Mouse (Mus musculus) forebrain, embryonic 14.5 days (tissue): ENCODE measurements around the gene Jpt1. TPM values are rescaled to one million over a fixed set of nuclear protein-coding genes. Genes with fewer than 3 reads are reported as not detected.
"Not testable (repeated sequence)": the region's sequence is repeated elsewhere in the genome, so short reads cannot be mapped to it uniquely, and the experiment has no call there.

ENCODE experiments used
- ATAC-seq: fragments of 200-750 bp; cut with Nextera tagmentation; 2 replicates; pipeline ENCODE4 v1.8.0; 2017; ENCODE audit warnings: mild to moderate bottlenecking, moderate library complexity
- DNase-seq: peaks from one replicate; pipeline ENCODE4 v3.0.0-alpha.2; 2015; ENCODE audit warnings: low spot score
- H3K27ac ChIP-seq: fragments of 300-500 bp; sonication (generic); 2 replicates; pipeline ENCODE4 v1.5.1; 2014; ENCODE audit warnings: low read depth, mild to moderate bottlenecking, control low read depth, low read length, moderate library complexity
- H3K27me3 ChIP-seq: fragments of 300-500 bp; sonication (generic); replicated peaks from 2 replicates; pipeline ENCODE4 v1.6.1; 2014; ENCODE audit warnings: low read length, control low read depth, mixed read lengths; ENCODE audit not compliant: control insufficient read depth, insufficient read depth
- H3K36me3 ChIP-seq: fragments of 300-500 bp; sonication (generic); 2 replicates; pipeline ENCODE4 v1.6.1; 2014; ENCODE audit warnings: low read length, control low read depth; ENCODE audit not compliant: control insufficient read depth, insufficient read depth
- H3K4me1 ChIP-seq: fragments of 300-500 bp; sonication (generic); 2 replicates; pipeline ENCODE4 v1.6.1; 2014; ENCODE audit warnings: antibody characterized with exemption, low read length, control low read depth; ENCODE audit not compliant: control insufficient read depth, insufficient read depth
- H3K4me2 ChIP-seq: fragments of 300-500 bp; sonication (generic); 2 replicates; pipeline ENCODE4 v1.6.1; 2014; ENCODE audit warnings: mild to moderate bottlenecking, control low read depth, low read length
- H3K4me3 ChIP-seq: fragments of 300-500 bp; sonication (generic); 2 replicates; pipeline ENCODE4 v1.5.1; 2014; ENCODE audit warnings: low read depth, low read length, control low read depth
- H3K9ac ChIP-seq: fragments of 300-500 bp; sonication (generic); 2 replicates; pipeline ENCODE4 v1.6.1; 2014; ENCODE audit warnings: mild to moderate bottlenecking, low read length, control low read depth, moderate library complexity
- H3K9me3 ChIP-seq: fragments of 300-500 bp; sonication (generic); replicated peaks from 2 replicates; pipeline ENCODE4 v1.6.1; 2016; ENCODE audit warnings: low read length, control low read depth, mixed read lengths; ENCODE audit not compliant: control insufficient read depth
- WGBS: fragments of 180-500 bp; shearing (Covaris S2); extraction: QIAGEN DNeasy Blood & Tissue Kit; methylation state at CpG from one replicate; pipeline ENCODE4 v1.1.7; 2014; 5-methylcytosine and 5-hydroxymethylcytosine counted together
- polyA plus RNA-seq: library from polyadenylated mRNA; unstranded; fragments of >200 nt; fragmentation: Nextera tagmentation; extraction: Ambion mirVana; gene quantifications from 2 replicates; pipeline ENCODE4 v1.2.1, GENCODE M21; 2014

The Jpt1 gene
- polyA plus RNA-seq, 1 experiment from 2014 or later, result 2,168 TPM

- WGBS, result 83% methylated on average over 2 of the region's 2 CpGs
- H3K4me2 ChIP-seq, result no peak overlapping the region
- H3K27ac ChIP-seq, result no peak overlapping the region
- H3K4me1 ChIP-seq, result peaks cover 33% of the 10 kb centered on the region
- ATAC-seq, result no peak
- no peak overlapping the region for H3K4me3 ChIP-seq
- H3K27me3 ChIP-seq, result no peaks in the 10 kb centered on the region
- no peak for DNase-seq
- H3K36me3 ChIP-seq, result peaks cover 21% of the 10 kb centered on the region; the same call in 1 of the 2 replicates
- no peak overlapping the region for H3K9ac ChIP-seq
- H3K9me3 ChIP-seq, result no peaks in the 10 kb centered on the region
Observed at GRCm38 (mm10) chr11:115508061-115508460, 6.1 kb downstream of the Jpt1 start.

DNA sequence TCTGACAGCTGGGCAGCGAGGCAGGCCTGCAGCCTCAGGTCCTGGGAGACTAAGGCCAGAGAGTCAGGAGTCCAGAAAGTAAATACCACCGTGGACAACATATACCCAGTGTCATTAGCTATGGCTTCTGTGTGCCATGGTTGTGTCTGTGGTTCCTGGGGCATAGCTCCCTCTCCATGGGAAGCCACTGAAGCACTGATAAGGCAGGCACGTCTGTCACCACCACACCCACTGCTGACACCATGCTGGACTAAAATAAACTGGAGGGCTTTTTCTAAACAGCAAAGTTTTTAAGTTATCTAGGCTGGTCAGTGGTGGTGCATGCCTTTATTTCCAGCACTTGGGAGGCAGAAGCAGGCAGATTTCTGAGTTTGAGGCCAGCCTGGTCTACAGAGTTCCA, 7.6 kb downstream of the Jpt1 start:
- H3K4me2 ChIP-seq, result no peak overlapping the region
- no peak for ATAC-seq
- peaks cover 33% of the 10 kb centered on the region for H3K4me1 ChIP-seq

GRCm38 (mm10) chr11:115502636-115503035, 11.6 kb downstream of the Jpt1 start:
- Histone ChIP-seq H3K27ac (no peak overlapping the region), H3K4me1 (no peaks in the 10 kb centered on the region; the same call in 1 of the 2 replicates), H3K9ac (no peak overlapping the region), H3K36me3 (peaks cover 72% of the 10 kb centered on the region), H3K4me2 (no peak overlapping the region), H3K9me3 (no peaks in the 10 kb centered on the region), H3K27me3 (no peaks in the 10 kb centered on the region), H3K4me3 (no peak overlapping the region)
- DNase-seq, result no peak
- ATAC-seq, result no peak
- 93% methylated on average over 6 of the region's 6 CpGs for WGBS

More for the DNA sequence above, 7.6 kb downstream of the Jpt1 start:
- WGBS, result 77% methylated on average over 3 of the region's 3 CpGs
- Histone ChIP-seq H3K9ac (no peak overlapping the region), H3K27me3 (no peaks in the 10 kb centered on the region), H3K4me3 (no peak overlapping the region), H3K27ac (no peak overlapping the region), H3K9me3 (no peaks in the 10 kb centered on the region), H3K36me3 (peaks cover 36% of the 10 kb centered on the region)
- no peak for DNase-seq

GRCm38 (mm10) chr11:115496559-115496958, 17.6 kb downstream of the Jpt1 start:
- not testable (repeated sequence) for H3K4me2 ChIP-seq, H3K27me3 ChIP-seq, ATAC-seq, DNase-seq, H3K4me3 ChIP-seq, H3K27ac ChIP-seq, H3K4me1 ChIP-seq, H3K9me3 ChIP-seq, H3K9ac ChIP-seq
- H3K36me3 ChIP-seq, result peaks cover 53% of the 10 kb centered on the region
- WGBS, result 87% methylated on average over 9 of the region's 9 CpGs

- H3K4me2 ChIP-seq, result peak overlapping the region; percentile 82
- WGBS, result 38% methylated on average over 6 of the region's 6 CpGs
- no peaks in the 10 kb centered on the region for H3K27me3 ChIP-seq
- H3K9ac ChIP-seq, result peak overlapping the region; percentile 74; the same call in 1 of the 2 replicates
- no peaks in the 10 kb centered on the region for H3K9me3 ChIP-seq
- peaks cover 10% of the 10 kb centered on the region; the same call in 1 of the 2 replicates for H3K4me1 ChIP-seq
- DNase-seq (no peak), ATAC-seq (no peak)
- peaks cover 25% of the 10 kb centered on the region for H3K36me3 ChIP-seq
- H3K27ac ChIP-seq, result no peak overlapping the region
- peak overlapping the region; percentile 67 for H3K4me3 ChIP-seq
Observed at GRCm38 (mm10) chr11:115492387-115492786, 21.8 kb downstream of the Jpt1 start.

DNA sequence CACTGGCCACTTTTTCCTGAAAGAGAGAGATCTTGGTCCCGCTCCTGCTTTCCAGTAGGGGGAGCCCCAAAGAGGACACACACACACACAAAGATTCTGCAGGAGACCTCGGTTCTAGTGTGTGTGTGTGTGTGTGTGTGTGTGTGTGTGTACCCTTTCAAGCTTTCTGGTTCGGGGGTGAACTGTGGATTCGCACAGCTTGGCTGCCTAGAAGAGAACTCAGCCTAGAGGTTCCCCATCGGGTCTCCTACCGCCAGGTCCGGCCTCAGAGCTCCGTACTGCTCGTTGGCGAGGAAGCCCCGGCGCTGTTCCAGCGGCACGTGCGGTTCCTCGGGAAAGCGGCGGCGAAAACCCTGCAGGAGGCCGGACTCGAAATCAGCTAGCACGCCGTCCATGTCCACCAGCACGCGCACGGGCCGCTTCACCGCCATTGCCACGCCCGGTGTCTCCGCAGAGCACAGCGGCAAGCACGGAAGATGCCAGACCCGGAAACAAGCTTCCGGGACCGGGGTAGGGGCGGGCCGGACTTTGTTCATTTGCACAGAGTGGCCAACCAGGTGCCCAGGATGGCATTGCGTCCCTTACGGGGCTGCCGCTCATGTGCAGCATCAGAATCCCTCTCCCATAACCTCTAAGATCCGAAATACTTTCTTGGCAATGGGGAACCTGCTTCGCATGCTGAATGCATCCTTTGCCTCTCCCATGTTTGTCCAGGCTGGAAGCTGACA, 22.7 kb downstream of the Jpt1 start, which contains the start of gene Nt5c:
TSS of gene Nt5c (minus strand) at position 507 of the 728 bp plus-strand sequence.
- H3K36me3 ChIP-seq, result peaks cover 17% of the 10 kb centered on the region
- H3K4me3 ChIP-seq, result peak within 1 kb of the TSS; percentile 67
- under 1% methylated on average over 43 of the region's 43 CpGs for WGBS
- peaks cover 10% of the 10 kb centered on the region; the same call in 1 of the 2 replicates for H3K4me1 ChIP-seq
- H3K9ac ChIP-seq, result peak within 1 kb of the TSS; percentile 74
- no peaks in the 10 kb centered on the region for H3K27me3 ChIP-seq
- DNase-seq (peak; percentile 85), ATAC-seq (peak; percentile 93)
- no peaks in the 10 kb centered on the region for H3K9me3 ChIP-seq
- H3K4me2 ChIP-seq, result peak within 1 kb of the TSS; percentile 82
- H3K27ac ChIP-seq, result peak within 1 kb of the TSS; percentile 82

- 25% methylated on average over 25 of the region's 25 CpGs for WGBS
Observed at GRCm38 (mm10) chr11:115490441-115491355, 23.5 kb downstream of the Jpt1 start.

DNA sequence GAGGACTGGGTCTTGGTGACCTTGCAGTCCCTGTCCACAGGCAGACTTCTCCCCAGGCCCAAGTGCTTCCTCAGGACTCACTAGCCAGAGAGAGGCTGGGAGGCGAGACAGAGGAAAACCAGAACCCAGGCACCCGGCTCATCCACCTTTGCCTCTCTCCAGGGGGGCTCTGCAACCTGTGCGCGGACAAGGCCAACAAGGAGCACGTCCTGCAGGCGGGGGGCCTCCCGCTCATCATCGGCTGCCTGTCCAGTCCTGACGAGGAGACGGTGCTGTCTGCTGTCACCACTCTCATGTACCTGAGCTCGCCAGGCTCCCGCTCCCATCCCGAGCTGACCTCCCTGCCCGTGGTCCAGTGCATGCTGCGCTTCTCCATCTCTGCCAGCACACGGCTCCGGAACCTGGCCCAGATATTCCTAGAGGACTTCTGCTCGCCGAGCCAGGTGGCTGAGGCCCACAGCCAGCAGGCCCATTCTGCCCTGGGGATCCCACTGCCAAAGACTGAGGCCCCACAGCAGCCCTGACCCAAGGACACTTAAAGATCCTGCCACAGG, 25.6 kb downstream of the Jpt1 start:
- Histone ChIP-seq H3K4me2 (no peak overlapping the region), H3K9me3 (no peaks in the 10 kb centered on the region), H3K4me3 (no peak overlapping the region), H3K27ac (no peak overlapping the region), H3K9ac (no peak overlapping the region), H3K27me3 (no peaks in the 10 kb centered on the region), H3K36me3 (peaks cover 14% of the 10 kb centered on the region), H3K4me1 (peaks cover 10% of the 10 kb centered on the region; the same call in 1 of the 2 replicates)
- 86% methylated on average over 19 of the region's 19 CpGs for WGBS
- ATAC-seq, result no peak
- DNase-seq, result no peak

More at GRCm38 (mm10) chr11:115490441-115491355, 23.5 kb downstream of the Jpt1 start:
- H3K9ac ChIP-seq, result peak overlapping the region; percentile 74
- H3K9me3 ChIP-seq, result no peaks in the 10 kb centered on the region
- H3K4me2 ChIP-seq, result peak overlapping the region; percentile 82
- no peak for DNase-seq
- peak overlapping the region; percentile 67 for H3K4me3 ChIP-seq
- peaks cover 14% of the 10 kb centered on the region for H3K36me3 ChIP-seq
- peak overlapping the region; percentile 82; the same call in 1 of the 2 replicates for H3K27ac ChIP-seq
- peak; percentile 57 for ATAC-seq
- H3K27me3 ChIP-seq, result no peaks in the 10 kb centered on the region
- H3K4me1 ChIP-seq, result peaks cover 10% of the 10 kb centered on the region; the same call in 1 of the 2 replicates
